Mouse (Mus musculus) left cerebral cortex, postnatal 14 days (tissue): Measurements from ENCODE around the gene Tsen2. TPM values are rescaled to one million over a fixed set of nuclear protein-coding genes. Genes with fewer than 3 reads are reported as not detected.

Experiments used
- DNase-seq, 2 experiments: peaks; one replicate each; pipeline ENCODE4 v3.0.0; 2021 to 2022; ENCODE audit warnings: low spot score in 2 of 2, mixed read lengths in 1 of 2
- intact Hi-C: fragments of 180-260 bp; cut with DNase I; formaldehyde crosslinking; loops from one replicate; pipeline ENCODE4 v1.15.1; 2025
- long read RNA-seq, 2 experiments: library from polyadenylated mRNA; stranded (forward); transcript quantifications; one replicate each; pipeline ENCODE4 v2.0.0; 2021
- total RNA-seq, 2 experiments: library from RNA; stranded (reverse); gene quantifications; 2 replicates each; pipeline ENCODE4 v1.2.3; 2021

Tsen2 gene
- 10 to 100 TPM; 19.5 to 21.2 TPM for total RNA-seq
- long read RNA-seq, experiment 1, transcript Tsen2-201 (12 exons, 2,106 nt), result major isoform, 21 of 42 reads
- long read RNA-seq, experiment 1, partial matches to known transcripts, result 10 of 42 reads
- long read RNA-seq, experiment 1, other reads (novel, unspliced or antisense), result 11 of 42 reads
- long read RNA-seq, experiment 2, transcript Tsen2-201 (12 exons, 2,106 nt), result major isoform, 8 of 24 reads
- long read RNA-seq, experiment 2, partial matches to known transcripts, result 12 of 24 reads
- long read RNA-seq, experiment 2, other reads (novel, unspliced or antisense), result 4 of 24 reads

- intact Hi-C loops, result no loop called here
- peak; percentile 99 for DNase-seq
Observed at GRCm38 (mm10) chr6:115544442-115544970, at the start of gene Tsen2. Gene Tsen2, plus strand, starts transcription at chr6:115544664.

- intact Hi-C loops, result no loop called here
- peak; percentile 30 to 53 for DNase-seq
Observed at GRCm38 (mm10) chr6:115499540-115499939, 44.9 kb upstream of the Tsen2 start.

DNA sequence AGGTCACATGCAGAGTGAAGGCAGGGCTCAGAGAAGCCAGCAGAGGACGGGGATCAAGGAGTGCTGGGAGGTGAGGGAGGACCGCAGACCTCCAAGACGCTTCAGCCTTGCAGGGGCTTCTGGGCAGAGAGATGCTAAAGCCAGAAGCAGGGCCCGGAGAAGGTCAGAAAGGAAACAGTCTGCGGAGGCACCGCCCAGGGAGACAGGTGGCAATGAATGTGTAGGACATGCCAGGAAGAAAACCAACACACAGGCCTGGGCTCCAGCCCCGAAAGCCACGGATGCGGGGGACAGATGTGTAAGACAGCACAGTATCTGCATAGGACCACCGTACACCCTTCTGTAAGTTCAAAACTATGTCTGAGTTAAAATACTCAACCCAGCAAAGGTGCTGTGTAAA is 44.2 kb upstream of the Tsen2 start:
- no peak for DNase-seq
- intact Hi-C loops, result no loop called here

GRCm38 (mm10) chr6:115501131-115501530 is 43.3 kb upstream of the Tsen2 start:
- no peak for DNase-seq
- intact Hi-C loops, result no loop called here

GRCm38 (mm10) chr6:115503038-115503437 is 41.4 kb upstream of the Tsen2 start:
- intact Hi-C loops, result no loop called here

DNA sequence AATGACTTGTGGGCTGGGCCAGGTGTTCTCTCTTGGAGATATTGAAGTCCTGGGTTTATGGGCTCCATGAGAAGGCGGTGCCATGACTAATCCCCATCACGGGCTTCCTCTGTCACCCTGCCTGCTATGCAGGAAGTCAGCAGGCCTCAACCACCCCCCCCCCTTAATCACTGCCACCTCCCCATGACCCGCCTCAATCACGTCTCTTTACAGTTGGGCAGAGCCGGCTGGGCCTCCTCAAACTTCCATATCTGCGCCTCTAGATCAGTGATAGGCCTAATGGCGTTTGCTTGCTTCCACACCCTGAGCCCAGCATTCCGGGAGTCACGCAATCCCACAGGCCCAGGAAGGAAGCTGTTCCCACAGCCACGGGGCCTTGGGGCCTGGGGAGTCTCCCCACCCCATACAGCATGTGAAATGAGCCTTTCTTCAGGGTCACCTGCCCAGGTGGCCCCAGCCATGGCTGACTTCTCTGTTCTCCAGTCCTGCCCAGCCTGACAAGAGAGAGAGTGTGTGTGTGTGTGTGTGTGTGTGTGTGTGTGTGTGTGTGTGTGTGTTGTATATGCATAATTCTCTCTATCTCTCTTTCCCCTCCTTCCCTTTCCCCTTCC is 40.8 kb upstream of the Tsen2 start:
- DNase-seq, result no peak
- intact Hi-C loops, result no loop called here

More at GRCm38 (mm10) chr6:115503038-115503437, 41.4 kb upstream of the Tsen2 start:
- DNase-seq, result no peak

DNA sequence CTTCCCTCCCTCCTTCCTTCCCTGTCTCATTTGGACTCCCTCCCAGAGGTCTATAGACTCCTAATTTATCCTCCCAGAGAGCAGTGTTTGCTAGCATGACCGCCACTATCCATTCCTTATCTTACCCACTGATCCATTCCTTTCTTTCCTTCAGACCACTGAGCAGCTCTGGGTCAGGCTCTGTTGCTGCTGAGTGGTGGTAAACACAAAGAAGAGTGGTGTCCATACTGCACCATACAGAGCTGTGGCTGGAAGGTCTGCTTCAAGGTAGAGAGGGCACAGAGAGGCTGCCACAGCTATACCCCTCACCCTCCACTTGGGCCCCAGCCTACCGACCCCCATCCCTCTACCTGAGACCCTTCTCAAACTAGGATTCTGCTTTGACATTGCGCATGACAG is 40.3 kb upstream of the Tsen2 start:
- intact Hi-C loops, result no loop called here
- no peak for DNase-seq

GRCm38 (mm10) chr6:115504915-115505314 is 39.5 kb upstream of the Tsen2 start:
- peak in 1 of 2 experiments; percentile 14 for DNase-seq

DNA sequence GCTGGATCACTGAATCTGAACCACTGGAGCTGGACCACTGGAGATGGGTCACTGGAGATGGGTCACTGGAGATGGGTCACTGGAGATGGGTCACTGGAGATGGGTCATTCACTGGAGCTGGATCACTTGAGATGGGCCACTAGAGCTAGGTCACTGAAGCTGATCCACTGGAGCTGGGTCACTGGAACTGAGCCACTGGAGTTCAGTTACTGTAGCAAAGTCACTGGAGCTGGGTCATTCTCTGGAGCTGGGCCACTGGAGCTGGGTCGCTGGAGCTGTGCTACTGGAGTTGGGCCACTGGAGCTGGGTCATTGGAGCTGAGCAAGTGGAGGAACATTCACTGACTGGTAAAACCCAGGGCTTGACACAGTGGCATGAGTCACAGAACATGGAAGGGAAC is 38.0 kb upstream of the Tsen2 start:
- no peak for DNase-seq
- intact Hi-C loops, result no loop called here

More at GRCm38 (mm10) chr6:115504915-115505314, 39.5 kb upstream of the Tsen2 start:
- intact Hi-C loops, result no loop called here

- DNase-seq, result no peak
- intact Hi-C loops, result no loop called here
Observed at GRCm38 (mm10) chr6:115511447-115511846, 33.0 kb upstream of the Tsen2 start.

DNA sequence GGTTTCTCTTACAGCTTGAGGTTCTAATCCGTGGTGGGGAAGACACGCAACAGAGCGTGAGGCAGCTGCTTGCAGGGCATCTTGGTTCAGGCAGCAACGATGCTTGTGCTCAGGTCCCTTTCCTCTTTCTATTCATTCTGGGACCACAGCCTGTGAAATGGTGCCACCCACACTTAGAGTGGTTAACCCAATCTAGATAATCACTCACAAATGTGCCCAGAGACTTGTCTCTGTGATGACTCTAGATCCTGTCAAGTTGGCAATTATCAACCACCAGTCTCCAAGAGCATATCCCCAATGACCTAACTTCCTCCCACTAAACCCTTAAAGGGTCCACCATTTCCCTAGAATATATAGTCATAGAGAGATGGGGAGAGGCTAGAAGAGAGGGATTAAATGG is 31.3 kb upstream of the Tsen2 start:
- DNase-seq, result no peak
- intact Hi-C loops, result no loop called here

DNA sequence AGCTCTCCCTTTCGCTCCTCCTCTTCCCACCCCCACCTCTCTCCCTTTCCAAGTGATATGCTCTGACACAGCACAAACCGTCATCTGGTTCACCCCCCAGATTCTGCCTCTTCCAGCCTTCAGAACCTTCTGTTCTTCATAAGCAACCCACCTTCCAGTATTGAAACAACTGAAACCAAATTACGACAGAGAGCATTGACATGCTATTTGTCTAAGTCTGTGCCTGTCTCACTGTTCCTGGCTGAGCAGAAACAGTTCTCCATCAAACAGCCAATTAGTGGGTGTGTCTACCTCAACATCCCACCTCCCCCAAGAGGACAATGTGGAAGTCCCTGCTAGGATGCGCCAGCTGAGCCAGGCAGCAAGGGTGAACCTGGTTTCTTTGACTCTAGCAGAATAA is 26.6 kb upstream of the Tsen2 start:
- DNase-seq, result peak in 1 of 2 experiments; percentile 16
- intact Hi-C loops, result no loop called here

GRCm38 (mm10) chr6:115518352-115518751 is 26.1 kb upstream of the Tsen2 start:
- intact Hi-C loops, result no loop called here
- no peak for DNase-seq

- no peak for DNase-seq
- intact Hi-C loops, result no loop called here
Observed at GRCm38 (mm10) chr6:115519275-115519699, 25.2 kb upstream of the Tsen2 start.

GRCm38 (mm10) chr6:115521923-115522322 is 22.5 kb upstream of the Tsen2 start:
- DNase-seq, result no peak
- intact Hi-C loops, result no loop called here

DNA sequence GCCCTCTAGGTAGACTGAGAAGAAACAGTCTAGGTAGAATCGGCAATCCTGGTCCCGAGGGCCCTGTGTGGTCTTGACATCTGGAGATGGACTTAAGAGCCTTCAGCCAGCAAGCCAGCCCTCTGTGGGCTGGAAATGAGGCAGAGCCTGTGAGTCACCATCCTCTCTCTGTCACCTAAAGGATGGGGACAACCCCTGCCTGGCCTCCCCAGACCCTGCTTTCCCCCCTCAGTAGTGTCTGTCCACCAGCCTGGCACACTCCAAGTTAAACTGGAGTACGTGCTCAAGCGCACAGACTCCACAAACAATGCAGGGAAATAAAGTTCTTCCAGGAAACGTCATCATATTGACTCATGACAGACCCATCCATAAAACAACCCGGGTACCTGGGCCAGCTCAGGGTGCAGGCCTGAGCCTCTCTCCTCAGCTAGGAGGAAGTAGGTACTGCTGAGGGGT is 21.7 kb upstream of the Tsen2 start:
- no peak for DNase-seq
- intact Hi-C loops, result no loop called here

DNA sequence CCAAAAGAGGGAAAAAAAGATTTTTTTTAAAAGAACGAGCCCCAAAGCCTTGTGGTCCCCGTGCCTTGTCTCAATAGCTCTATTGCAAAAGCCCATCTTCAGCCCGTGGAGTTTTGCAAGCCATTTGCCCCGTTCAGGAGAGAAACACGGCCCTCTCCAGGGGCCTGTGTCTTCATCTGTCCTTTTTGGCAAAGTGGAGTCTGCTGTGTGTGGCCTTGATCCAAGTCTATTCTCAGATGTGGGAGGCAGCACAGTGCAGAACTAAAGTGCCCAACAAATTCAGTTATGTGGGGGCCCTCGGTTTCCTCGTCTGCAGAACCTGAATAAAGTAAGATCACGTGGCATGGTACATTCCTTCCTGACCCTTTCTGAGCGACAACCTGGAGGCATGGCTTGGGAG is 21.3 kb upstream of the Tsen2 start:
- peak; percentile 49 to 61 for DNase-seq
- intact Hi-C loops, result no loop called here

GRCm38 (mm10) chr6:115524449-115524990 is 19.9 kb upstream of the Tsen2 start:
- DNase-seq, result no peak
- intact Hi-C loops, result no loop called here

DNA sequence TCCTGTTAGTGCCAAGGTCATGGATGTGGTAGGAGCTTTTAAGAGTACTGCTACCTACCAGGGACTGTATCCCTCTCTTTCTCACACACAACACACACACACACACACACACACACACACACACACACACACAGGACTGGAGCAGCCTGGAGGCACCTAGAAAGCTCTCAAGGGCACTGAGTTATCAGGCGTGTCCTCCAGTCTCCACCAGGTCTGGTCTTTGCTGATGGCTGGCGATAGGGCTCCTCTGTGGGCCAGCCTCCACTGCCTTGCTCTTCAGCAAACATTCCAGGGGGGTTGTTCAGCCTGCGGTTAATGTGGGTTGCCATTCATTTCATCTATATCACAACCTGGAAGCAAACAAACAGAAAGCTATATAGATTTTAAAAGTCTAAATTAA is 17.0 kb upstream of the Tsen2 start:
- intact Hi-C loops, result no loop called here

DNA sequence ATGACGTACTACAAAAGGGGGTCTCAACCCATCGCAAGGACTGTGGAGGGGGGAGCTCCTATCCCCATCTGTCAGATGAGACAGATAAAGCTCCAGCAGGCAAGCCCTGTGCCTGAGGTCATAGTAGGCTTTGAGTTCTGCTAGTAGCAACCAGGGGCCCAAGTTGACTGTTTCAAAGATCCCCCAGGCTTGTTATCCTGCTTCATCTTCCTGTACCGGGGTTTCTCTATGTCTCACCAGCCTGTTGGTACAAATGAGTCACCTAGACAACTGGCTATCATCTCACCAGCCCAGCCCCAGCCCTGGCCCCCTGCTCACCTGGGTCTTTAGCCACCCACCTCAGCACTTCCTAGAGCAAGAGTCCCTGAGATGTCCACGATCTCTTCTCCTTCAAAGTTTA is 16.1 kb upstream of the Tsen2 start:
- intact Hi-C loops, result no loop called here
- no peak for DNase-seq

More for the DNA sequence above, 17.0 kb upstream of the Tsen2 start:
- DNase-seq, result no peak
